Mouse (Mus musculus): ENCODE results near the gene Kif26a.

The Kif26a gene

GRCm38 (mm10) chr12:112170671-112171574 lies 24.9 kb downstream of the Kif26a start:
- no peak for DNase-seq

GRCm38 (mm10) chr12:112171657-112172056 lies 25.6 kb downstream of the Kif26a start:
- DNase-seq: no peak

GRCm38 (mm10) chr12:112172214-112172613 lies 26.2 kb downstream of the Kif26a start:
- DNase-seq: no peak

- no peak for DNase-seq
Observed at GRCm38 (mm10) chr12:112177679-112178078, 31.7 kb downstream of the Kif26a start.

GRCm38 (mm10) chr12:112179687-112180086 lies 33.7 kb downstream of the Kif26a start:
- no peak for DNase-seq

- no peak for DNase-seq
Observed at GRCm38 (mm10) chr12:112181921-112182608, 36.1 kb downstream of the Kif26a start.

GRCm38 (mm10) chr12:112182609-112182955 lies 36.6 kb downstream of the Kif26a start:
- DNase-seq: no peak

GRCm38 (mm10) chr12:112183675-112184074 lies 37.7 kb downstream of the Kif26a start:
- no peak for DNase-seq

GRCm38 (mm10) chr12:112184390-112184789 lies 38.4 kb downstream of the Kif26a start:
- DNase-seq: no peak

GRCm38 (mm10) chr12:112186899-112187298 lies 40.9 kb downstream of the Kif26a start:
- no peak for DNase-seq

- DNase-seq: no peak
Observed at GRCm38 (mm10) chr12:112191753-112192152, 45.7 kb downstream of the Kif26a start.

GRCm38 (mm10) chr12:112195019-112195418 lies 49.0 kb downstream of the Kif26a start:
- DNase-seq: no peak

GRCm38 (mm10) chr12:112196562-112196961 lies 50.6 kb downstream of the Kif26a start:
- DNase-seq: no peak

GRCm38 (mm10) chr12:112199363-112199762 lies 53.4 kb downstream of the Kif26a start:
- DNase-seq: no peak

- DNase-seq: no peak
Observed at GRCm38 (mm10) chr12:112200045-112200444, 54.0 kb downstream of the Kif26a start.

GRCm38 (mm10) chr12:112207163-112207562 lies 61.2 kb downstream of the Kif26a start:
- DNase-seq: no peak

GRCm38 (mm10) chr12:112207734-112208133 lies 61.7 kb downstream of the Kif26a start:
- DNase-seq: no peak

- no peak for DNase-seq
Observed at GRCm38 (mm10) chr12:112210622-112211021, 64.6 kb downstream of the Kif26a start.

GRCm38 (mm10) chr12:112214441-112214857 lies 68.4 kb downstream of the Kif26a start:
- DNase-seq: no peak

- DNase-seq: no peak
Observed at GRCm38 (mm10) chr12:112215545-112215944, 69.5 kb downstream of the Kif26a start.

GRCm38 (mm10) chr12:112217021-112217420 lies 71.0 kb downstream of the Kif26a start:
- no peak for DNase-seq

- DNase-seq: no peak
Observed at GRCm38 (mm10) chr12:112217681-112218080, 71.7 kb downstream of the Kif26a start.

- no peak for DNase-seq
Observed at GRCm38 (mm10) chr12:112221290-112221689, 75.3 kb downstream of the Kif26a start.
